Mouse (Mus musculus) induced T-regulatory cell, adult 2 months (primary cell): ENCODE data around the gene Ephb4.
A peak's percentile ranks its signal among the peaks of the same experiment; 100 is the strongest.

Experiments used
- DNase-seq: peaks from one replicate; pipeline ENCODE4 v3.0.0-alpha.2; 2012; ENCODE audit warnings: low read depth

Gene Ephb4

DNA sequence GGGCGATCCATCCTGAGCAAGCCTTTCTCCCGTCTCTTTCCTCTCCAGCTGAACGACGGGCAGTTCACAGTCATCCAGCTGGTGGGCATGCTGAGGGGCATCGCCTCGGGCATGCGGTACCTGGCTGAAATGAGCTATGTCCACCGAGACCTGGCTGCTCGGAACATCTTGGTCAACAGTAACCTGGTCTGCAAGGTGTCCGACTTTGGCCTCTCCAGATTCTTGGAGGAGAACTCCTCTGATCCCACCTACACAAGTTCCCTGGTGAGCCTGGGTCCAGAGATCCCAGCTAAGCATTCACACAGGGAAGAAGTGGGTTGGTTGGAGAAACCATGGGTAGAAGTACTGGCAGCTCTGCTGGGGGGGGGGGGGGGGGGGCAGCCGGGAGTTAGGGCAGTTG lies 19.8 kb downstream of the Ephb4 start:
- no peak for DNase-seq

DNA sequence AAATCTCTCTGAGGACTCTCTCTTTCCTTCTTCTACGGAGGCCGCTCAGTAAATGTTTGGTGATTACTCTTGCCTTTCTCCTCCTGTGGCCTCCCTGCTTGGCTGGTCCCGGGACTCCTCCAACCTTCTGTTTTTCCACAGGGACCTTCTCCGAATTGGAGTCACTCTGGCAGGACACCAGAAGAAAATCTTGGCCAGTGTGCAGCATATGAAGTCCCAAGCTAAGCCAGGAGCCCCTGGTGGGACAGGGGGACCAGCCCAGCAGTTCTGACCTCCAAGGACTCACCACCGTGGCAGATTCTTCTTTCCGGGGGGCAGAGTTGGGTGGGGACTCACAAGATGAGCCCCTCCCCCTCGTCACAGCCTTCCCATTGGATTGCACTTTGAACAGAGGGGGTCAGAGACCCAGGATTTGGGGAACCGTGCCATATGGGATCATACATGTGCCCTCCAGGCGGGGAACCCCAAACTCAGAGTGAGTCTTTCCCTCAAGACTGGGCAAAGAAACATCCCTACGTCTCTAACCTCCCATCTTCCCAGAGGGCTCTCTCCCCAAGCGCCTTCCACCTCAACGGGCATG lies 23.6 kb downstream of the Ephb4 start:
- DNase-seq: no peak

DNA sequence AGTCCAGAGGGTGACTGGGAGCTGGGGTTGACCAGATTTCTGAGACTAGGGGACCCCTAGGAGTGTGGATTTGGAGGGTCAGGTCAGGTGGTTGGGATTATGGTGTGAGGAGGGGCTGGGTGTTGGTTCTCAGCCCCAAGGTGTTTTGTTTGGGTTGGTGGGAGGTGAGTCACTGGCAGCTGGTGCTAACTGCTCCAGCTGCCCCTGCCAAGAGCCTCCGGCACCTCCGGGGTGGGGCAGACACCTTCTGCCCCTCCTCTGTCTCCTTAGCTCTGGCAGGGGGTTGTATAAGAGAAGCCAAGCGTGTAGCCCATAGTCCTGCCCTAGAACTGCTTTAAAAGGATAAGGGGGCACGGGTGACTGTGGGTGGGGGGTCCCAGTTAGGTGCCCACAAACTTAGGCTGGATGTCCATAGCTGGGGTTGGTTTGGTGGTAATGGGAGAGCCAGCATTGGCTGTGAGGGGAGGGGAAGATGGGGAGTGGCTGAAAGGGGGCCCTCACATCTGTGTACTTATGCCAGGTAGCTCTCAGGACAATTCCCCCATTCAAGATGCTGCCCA lies 24.7 kb downstream of the Ephb4 start:
- DNase-seq: no peak

DNA sequence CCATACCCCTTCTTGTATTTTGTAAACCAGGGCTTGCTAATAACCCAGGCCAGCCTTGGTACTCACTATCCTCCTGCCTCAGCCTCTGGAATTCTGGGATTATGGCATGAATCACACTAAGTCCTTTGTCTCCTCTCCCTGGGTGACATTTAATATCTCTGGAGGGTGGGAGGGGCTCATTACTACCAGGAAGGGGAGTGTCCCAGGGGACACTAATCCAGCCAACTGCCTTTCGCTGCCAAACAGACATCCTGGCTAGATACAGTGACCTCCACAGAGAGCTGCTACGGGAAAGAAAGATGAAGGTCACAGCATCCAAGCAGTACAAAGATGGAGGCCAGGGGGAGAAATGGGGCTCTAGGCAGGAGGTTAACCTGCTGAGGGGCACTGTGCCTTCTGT lies 25.7 kb downstream of the Ephb4 start:
- no peak for DNase-seq

DNA sequence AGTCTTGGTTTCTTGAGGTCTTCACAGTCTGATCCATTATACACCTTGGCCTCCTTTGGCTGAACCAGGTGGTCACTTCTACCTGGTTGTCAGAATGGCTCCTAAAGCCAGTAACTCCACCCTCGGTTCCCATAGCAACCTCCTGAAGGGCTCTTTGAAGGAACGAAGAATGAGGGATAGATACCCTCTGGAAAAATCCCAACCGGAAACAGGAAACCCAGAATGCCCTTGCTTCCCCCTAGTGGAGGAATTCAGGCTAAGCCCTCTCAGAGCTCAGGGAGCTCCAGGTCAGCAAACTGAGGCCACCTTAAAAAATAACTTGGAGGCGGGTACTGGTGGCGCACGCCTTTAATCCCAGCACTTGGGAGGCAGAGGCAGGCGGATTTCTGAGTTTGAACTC lies 26.3 kb downstream of the Ephb4 start:
- DNase-seq: no peak

DNA sequence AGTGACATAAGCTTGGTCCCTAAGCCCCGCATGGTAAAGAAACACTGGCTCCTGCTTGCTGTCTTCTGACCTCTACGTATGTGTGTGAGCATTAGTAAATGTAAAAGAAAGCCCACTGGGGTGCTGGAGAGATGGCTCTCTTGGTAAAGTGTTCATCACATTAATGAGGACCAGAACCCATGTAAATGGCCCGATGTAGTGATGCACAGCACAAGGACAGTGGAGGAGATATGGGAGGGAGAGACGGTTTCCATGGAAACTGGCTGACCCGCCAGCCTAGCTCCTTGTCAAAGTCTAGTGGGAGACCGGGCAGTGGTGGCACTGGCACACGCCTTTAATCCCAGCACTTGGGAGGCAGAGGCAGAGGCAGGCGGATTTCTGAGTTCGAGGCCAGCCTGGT lies 26.8 kb downstream of the Ephb4 start:
- DNase-seq: no peak

DNA sequence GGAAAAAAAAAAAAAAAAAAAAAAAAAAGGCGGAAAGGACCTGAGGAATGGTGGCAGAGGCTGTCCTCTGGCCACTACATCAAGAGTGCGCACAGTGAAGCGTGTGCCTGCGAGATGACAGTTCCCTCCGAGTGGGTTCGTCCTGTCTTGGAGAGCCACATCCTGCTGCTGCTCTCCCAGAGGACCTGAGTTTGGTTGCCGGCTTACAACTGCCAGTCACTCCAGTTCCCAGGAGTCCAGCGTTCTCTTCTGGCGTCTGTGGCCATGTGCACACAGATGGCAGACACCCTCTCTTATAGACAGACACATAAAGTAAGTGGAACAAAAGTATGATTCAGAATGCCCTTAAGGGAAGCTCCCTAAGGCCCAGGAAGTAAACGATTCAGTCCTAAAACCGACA lies 27.3 kb downstream of the Ephb4 start:
- no peak for DNase-seq

DNA sequence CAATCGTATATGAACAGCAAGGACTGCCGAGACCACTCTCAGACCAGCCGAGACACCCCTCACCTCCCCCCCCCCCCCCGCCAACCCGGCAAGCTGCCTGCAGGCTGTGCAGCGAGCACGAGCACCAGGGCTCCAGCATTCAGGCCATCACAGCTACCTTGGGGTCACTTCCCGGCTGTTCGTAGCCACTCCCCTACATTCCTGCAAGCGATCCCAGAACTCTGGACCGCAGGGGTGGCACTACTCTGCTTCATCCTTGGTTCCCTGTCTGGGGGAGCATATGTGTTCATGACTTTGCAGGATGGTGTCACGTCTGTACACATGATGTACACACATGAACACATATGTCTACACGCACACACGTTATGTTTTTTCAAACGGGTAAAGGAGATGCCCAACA lies 27.7 kb downstream of the Ephb4 start:
- no peak for DNase-seq

DNA sequence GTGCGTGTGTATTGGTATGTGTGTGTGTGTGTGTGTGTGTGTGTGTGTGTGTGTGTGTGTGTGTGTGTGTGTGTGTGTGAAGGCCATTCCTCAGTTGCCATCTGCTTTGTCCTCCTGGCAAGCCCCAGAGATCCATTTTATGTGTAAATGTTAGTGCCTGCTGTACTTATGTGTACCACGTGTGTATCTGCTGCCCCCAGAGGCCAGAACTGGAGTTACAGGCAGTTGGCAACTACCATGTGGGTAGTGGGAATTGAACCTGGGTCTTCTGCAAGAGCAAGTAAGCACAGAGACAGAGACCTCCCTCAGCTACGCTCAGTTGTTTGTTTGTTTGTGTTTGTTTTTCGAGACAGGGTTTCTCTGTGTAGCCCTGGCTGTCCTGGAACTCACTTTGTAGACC lies 31.2 kb downstream of the Ephb4 start:
- DNase-seq: peak; percentile 68

DNA sequence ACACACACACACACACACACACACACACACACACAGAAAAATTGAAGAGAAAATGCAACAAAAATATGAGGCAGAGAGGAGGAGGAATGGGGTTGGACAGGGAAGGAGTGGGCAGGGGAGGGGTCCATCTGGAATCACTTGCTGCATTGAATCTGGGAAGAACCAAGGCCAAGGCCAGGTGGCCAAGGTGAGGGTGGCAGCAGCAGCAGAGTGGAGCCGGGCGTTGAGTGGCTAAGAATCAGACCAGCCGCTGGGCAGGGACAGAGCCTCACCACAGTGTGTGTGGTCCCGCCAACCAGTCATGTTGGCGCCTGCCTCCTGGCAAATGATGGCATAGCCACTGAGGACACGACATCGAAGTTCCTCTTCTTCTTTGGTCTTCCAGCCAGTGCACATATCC lies 33.5 kb downstream of the Ephb4 start:
- DNase-seq: no peak

DNA sequence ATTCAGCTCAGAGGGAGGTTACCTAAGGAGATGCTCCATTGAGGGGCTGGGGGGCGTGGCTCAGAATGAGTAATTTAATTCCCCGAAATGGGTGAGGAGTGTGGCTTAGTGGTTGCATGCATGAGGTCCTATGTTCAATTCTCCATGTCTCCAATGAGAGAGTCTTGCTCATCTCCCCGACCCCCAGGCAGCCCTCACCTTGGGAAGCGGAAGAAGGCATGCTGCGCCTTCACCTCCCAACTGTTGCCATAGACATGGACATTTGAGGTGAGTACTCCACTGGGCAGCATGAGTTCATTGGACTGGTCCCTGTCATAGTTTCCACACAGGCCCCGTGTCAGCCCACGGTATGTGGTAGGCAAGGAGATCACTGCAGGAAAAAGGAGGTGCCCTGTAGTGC lies 36.8 kb downstream of the Ephb4 start:
- no peak for DNase-seq

DNA sequence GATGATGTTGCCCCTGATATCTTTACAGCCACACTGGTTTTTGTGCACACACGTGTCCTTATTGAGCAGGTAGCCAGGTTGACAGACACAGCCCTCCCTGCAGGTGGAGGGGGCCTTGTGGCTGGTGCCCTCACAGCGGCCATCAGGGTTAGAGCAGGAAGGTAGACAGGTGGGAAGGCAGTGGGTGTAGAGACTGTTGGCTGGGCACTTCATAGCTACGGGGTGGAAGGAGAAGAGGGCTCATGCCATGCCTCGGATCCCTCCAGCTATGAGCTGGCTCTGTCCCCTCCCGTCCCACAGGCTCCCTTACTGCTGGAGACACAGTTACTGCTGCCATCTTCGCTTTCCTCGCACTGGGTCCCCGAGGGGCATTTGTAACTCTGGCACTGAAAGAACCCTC lies 41.7 kb downstream of the Ephb4 start:
- no peak for DNase-seq

DNA sequence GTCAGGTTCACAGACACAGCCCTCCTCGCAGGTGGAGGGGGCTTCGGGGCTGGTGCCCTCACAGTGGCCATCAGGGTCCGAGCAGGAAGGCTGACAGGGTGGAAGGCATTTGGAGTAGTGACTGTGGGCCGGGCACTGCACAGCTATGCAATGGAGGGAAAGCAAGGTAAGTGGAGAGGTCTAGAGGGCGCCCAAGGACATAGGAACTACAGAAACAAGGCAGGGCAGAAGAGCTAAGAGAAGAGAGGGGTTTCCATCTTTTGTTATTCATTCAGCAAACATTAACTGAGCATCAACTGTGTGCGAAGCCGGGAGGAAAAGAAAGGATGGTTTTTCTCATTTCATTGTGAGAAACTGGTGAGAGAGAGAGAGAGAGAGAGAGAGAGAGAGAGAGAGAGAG lies 44.5 kb downstream of the Ephb4 start:
- DNase-seq: no peak

DNA sequence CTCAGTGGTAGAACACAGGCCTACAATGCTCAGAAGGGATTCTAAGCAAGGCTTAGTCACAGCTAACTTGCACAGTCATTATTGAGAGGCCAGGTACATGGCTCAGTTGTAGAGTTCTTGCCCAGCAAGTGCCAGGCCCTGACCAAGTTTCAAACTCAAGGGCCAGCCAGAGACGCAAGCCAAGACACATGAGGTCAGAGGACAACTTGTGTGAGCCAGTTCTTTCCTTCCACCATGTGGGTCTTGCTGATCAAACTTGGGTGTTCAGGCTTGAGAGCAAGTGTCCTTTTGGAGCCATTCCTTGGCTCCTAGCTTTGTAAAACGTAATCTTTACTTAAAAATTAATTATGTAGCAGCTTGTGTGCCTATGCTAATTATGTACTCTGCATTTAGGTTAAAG lies 54.2 kb downstream of the Ephb4 start:
- DNase-seq: no peak

DNA sequence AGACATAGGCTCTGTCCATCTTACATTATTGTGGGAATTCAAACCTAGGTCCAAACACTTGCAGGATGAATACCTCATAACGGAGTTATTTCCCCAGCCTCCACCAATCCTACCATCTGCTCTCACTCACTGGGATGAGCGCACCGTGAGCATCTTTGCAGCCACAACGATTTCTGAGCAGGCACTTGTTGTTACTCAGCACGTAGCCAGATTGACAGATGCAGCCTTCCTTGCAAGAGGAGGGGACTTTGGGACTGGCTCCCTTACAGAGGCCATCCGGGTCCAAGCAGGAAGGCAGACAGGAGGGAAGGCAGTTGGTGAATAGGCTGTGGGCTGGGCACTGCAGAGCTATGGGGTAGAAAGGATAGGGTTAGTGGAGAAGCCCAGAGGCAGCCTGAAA lies 59.5 kb downstream of the Ephb4 start:
- DNase-seq: no peak

DNA sequence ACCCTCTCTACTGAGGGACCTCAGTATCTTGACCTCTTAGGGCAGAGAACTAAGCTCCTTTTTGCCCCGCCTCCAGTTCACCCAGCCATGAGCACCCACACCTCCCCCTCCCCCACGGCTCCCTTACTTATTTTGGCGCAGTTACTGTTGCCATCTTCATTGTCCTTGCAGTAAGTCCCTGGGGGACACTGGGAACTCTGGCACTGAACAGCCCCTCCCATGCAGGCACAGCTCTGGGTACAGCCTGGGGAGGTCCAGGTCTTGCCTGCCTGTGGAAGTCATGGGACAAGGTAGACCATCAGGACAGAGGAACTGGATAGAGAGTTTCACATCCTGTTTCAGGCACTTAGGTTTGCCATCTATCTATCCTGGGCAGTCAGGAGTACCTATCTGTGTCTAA lies 60.2 kb downstream of the Ephb4 start:
- DNase-seq: no peak

DNA sequence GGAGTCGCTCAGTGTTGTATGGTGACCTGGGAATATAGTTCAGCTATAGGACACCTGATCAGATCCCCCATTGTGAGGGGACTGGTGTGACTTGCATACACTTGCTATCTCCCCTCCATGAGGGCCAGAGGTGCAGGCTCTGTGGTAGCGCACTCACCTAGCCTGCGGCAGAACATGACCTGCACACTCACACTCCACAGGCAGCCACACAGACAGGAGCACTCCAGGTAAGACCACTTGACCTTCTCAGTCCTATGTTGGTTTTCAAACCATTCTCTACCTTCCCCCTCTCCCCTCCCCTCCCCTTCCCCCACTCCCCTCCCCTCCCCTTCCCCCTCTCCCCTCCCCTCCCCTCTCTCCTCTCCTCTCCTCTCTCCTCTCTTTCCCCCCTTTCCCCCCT lies 60.6 kb downstream of the Ephb4 start:
- DNase-seq: no peak

DNA sequence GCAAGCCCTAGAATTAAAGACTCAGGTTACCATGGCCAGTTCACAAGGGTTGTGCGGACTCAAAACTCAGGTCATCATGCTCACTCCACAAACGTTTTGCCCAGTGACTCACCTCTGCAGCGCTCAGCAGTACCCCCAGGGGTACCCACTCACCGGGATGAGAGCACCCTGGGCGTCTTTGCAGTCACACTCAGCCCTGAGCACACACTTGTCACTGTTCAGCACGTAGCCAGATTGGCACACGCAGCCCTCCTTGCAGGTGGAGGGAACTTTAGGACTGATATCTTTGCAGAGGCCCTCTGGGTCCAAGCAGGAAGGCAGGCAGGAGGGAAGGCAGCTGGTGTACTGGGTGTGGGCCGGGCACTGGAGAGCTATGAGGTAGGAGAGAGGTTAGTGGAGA lies 61.3 kb downstream of the Ephb4 start:
- DNase-seq: no peak

DNA sequence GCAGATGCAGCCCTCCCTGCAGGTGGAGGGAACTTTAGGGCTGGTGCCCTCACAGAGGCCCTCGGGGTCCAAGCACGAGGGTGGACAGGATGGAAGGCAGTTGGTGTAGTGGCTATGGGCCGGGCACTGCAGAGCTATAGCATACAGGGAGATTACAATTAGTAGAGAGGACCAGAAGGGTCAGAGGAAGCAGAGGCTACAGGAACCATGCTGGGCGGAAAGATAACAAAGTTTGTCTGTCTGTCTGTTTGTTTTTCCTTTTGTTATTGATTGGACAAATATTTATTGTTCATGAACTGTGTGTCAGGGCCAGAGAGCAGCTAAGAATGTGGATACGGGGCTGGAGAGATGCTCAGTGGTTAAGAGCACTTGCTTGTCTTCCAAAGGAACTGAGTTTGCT lies 64.3 kb downstream of the Ephb4 start:
- DNase-seq: no peak

DNA sequence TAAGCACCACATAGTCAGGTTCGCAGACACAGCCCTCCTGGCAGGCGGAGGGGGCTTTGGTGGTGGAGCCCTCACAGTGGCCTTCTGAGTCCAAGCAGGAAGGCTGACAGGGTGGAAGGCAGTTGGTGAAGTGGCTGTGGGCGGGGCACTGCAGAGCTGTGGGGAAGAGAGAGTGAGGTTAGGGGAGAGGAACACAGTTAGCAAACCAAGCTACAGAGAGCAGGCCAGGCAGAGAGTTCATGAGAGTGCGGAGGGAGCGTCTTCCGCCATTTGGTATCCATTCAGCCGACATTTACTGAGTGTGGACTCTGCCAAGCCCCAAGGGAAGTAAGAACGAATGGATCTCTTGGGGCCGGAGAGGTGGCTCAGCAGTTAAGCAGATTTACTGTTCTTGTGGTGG lies 69.2 kb downstream of the Ephb4 start:
- no peak for DNase-seq

DNA sequence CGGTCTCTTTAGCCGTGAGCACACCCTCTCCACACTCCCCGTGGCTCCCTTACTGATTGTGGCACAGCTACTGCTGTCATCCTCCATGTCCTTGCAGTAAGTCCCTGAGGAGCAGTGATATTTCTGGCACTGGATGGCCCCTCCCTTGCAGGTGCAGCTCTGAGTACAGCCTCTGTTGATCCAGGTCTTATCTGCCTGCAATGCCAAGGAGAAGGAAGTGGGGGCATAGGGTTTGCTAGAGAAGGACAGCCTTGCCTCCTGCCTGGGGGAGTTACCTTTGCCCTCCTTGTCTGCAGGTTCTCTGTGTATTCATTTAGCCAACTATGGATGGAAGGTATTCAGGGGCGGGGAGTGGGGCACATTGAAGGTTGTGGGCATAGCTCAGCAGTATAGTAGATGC lies 69.9 kb downstream of the Ephb4 start:
- no peak for DNase-seq

DNA sequence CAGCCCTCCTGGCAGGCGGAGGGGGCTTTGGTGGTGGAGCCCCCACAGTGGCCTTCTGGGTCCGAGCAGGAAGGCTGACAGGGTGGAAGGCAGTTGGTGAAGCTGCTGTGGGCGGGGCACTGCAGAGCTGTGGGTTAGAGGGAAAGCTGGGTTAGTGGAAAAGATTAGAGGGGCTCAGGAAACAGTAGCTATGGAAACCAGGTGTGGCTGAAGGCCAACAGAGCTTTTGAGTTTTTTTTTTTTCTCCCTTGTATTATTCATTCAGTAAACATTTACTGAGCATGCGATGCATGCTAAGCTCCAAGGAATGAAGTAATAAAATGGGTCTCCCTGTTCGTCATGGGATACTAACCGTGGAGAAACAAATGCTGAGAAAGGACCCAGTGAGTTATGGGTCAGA lies 75.7 kb downstream of the Ephb4 start:
- DNase-seq: peak; percentile 25
